Mouse (Mus musculus) ES-E14 (cell line): Measurements from ENCODE around the gene Zbtb40.

Experiments used
- CHD2 ChIP-seq: IDR thresholded peaks from 2 replicates; pipeline ENCODE4 v1.6.1; 2014; ENCODE audit warnings: mild to moderate bottlenecking, low read depth, low read length, inconsistent platforms
- HCFC1 ChIP-seq: IDR thresholded peaks from 2 replicates; pipeline ENCODE4 v1.6.1; 2012; ENCODE audit warnings: low read length, inconsistent platforms, borderline replicate concordance; ENCODE audit not compliant: insufficient read depth
- MAFK ChIP-seq: IDR thresholded peaks from 2 replicates; pipeline ENCODE4 v1.6.1; 2014; ENCODE audit warnings: mild to moderate bottlenecking, low read depth, low read length, inconsistent platforms; ENCODE audit not compliant: insufficient read depth

DNA sequence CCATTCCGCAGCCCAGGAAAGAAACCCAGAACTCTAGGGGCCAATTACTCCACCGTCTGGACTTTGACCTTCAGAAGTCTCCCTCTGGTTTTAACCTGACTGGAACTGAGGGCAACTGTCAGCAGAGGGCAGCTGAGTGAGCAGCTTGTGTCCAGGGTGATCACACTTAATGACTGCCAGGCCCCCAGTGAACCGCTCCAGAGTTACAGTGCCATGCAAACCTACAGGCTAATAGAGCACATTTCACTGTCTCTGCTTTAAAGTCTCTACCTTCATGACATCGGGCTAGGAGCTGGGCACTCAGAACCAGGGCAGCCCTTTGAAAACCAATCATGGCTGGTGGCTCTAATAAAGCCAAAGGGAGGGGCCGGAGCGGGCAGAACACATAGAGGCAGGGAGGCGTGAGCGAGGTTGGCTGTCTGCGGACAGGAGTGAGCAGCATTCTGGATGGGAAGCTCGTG, 7.4 kb downstream of the Zbtb40 start:
- TF ChIP-seq HCFC1 (no peak), MAFK (no peak), CHD2 (no peak)
